Mouse (Mus musculus) heart, adult 8-10 months (tissue): Measurements from ENCODE around the gene Arv1. TPM values are rescaled to one million over a fixed set of nuclear protein-coding genes. Genes with fewer than 3 reads are reported as not detected.

ENCODE experiments used
- DNase-seq: peaks from one replicate; pipeline ENCODE4 v3.0.0; 2022; ENCODE audit warnings: low spot score
- total RNA-seq, 4 experiments: library from RNA; stranded (reverse); gene quantifications; 2 replicates each; pipeline ENCODE4 v1.2.4; 2022

Arv1 gene
- 1 to 10 TPM; 3.6 to 6.0 (median 3.9) TPM for total RNA-seq

GRCm38 (mm10) chr8:124721862-124722515 is at the start of gene Arv1, which contains the start of gene Ttc13:
Arv1 (plus strand) TSS chr8:124722139.
Ttc13 (minus strand) TSS chr8:124721983.
- peak; percentile 96 for DNase-seq

GRCm38 (mm10) chr8:124672345-124672744 is 49.6 kb upstream of the Arv1 start:
- no peak for DNase-seq

- no peak for DNase-seq
Observed at GRCm38 (mm10) chr8:124676661-124677060, 45.3 kb upstream of the Arv1 start.

GRCm38 (mm10) chr8:124677078-124677477 is 44.9 kb upstream of the Arv1 start:
- DNase-seq, result no peak

- DNase-seq, result peak; percentile 79
Observed at GRCm38 (mm10) chr8:124677486-124677885, 44.5 kb upstream of the Arv1 start.

GRCm38 (mm10) chr8:124678246-124678645 is 43.7 kb upstream of the Arv1 start:
- no peak for DNase-seq

GRCm38 (mm10) chr8:124681077-124681791 is 40.7 kb upstream of the Arv1 start:
- DNase-seq, result no peak

GRCm38 (mm10) chr8:124681792-124682157 is 40.2 kb upstream of the Arv1 start:
- no peak for DNase-seq

- DNase-seq, result no peak
Observed at GRCm38 (mm10) chr8:124682218-124682617, 39.7 kb upstream of the Arv1 start.

- DNase-seq, result no peak
Observed at GRCm38 (mm10) chr8:124688899-124689298, 33.0 kb upstream of the Arv1 start.

GRCm38 (mm10) chr8:124691706-124692105 is 30.2 kb upstream of the Arv1 start:
- DNase-seq, result no peak

- DNase-seq, result no peak
Observed at GRCm38 (mm10) chr8:124695424-124696100, 26.4 kb upstream of the Arv1 start.

GRCm38 (mm10) chr8:124700271-124700670 is 21.7 kb upstream of the Arv1 start:
- no peak for DNase-seq

GRCm38 (mm10) chr8:124701023-124701422 is 20.9 kb upstream of the Arv1 start:
- DNase-seq, result no peak

GRCm38 (mm10) chr8:124702183-124702582 is 19.8 kb upstream of the Arv1 start:
- DNase-seq, result no peak

GRCm38 (mm10) chr8:124703526-124703925 is 18.4 kb upstream of the Arv1 start:
- DNase-seq, result no peak

GRCm38 (mm10) chr8:124704376-124704775 is 17.6 kb upstream of the Arv1 start:
- DNase-seq, result peak; percentile 18

GRCm38 (mm10) chr8:124705823-124706222 is 16.1 kb upstream of the Arv1 start:
- DNase-seq, result no peak

- no peak for DNase-seq
Observed at GRCm38 (mm10) chr8:124713207-124713606, 8.7 kb upstream of the Arv1 start.

- no peak for DNase-seq
Observed at GRCm38 (mm10) chr8:124715736-124716135, 6.2 kb upstream of the Arv1 start.

- DNase-seq, result no peak
Observed at GRCm38 (mm10) chr8:124720133-124720532, 1.8 kb upstream of the Arv1 start.
